Mouse (Mus musculus): ENCODE measurements around the gene Vmn1r63.
"Not testable (repeated sequence)": the region's sequence is repeated elsewhere in the genome, so short reads cannot be mapped to it uniquely, and the experiment has no call there.

The Vmn1r63 gene

GRCm38 (mm10) chr7:5805345-5805744, at the start of gene Vmn1r63:
Gene Vmn1r63 (minus strand): TSS chr7:5805445.
- not testable (repeated sequence) for DNase-seq (ENCODE audit: low spot score)

Data from retina, embryonic 14.5 days (tissue).